Mouse (Mus musculus): ENCODE results near the gene Dzip3.

DNA sequence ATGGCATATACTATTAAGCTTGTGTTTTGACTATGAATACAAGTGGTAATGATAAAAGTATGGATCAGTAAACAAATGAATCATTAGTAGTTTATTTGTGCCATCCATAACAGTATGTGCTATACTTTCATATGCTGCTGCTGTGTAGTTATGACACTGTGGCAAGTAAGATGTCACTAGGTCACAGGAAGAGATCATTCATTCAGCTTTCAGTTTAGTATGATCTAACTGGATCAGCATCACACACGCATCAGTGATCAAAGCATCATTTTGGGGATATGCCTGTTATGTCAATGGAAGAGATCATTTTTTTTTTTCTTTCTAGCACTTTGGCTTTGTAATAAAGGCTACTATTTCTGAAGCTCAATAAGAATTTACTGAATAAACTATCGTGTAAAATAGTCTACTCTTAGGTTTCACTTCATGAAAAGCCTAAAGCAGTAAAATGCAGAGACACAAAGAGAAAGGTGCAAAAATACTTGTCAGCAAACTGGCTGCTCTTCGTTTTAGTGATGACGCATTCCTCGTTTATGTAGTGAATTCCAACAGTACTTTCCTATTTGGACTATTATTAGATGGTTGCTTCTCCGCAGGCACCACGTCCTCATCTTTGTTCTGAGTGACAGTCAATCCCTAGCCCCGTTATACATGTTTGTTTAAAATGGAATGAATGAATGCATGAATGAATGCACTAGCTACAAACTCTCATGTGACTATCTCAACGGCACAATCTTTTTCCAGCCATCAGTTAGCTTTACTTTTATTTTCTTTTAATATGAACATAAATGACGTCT, 1.3 kb downstream of the Dzip3 start:
- TF ChIP-seq GATA1 (IDR thresholded peaks at IDR 0.05; ENCODE audit: low read length) (peak; percentile 25; the same call in 1 of the 2 replicates), TAL1 (IDR thresholded peaks at IDR 0.05; ENCODE audit: low read length) (no peak)
